Mouse (Mus musculus) CD8-positive naive resting alpha-beta T cell, adult 57 days (primary cell): ENCODE data around the gene Aadacl4. TPM values are rescaled to one million over a fixed set of nuclear protein-coding genes. Genes with fewer than 3 reads are reported as not detected.

Experiments
- total RNA-seq: library from RNA; stranded (reverse); gene quantifications from one replicate; pipeline ENCODE4 v1.2.4, GENCODE M21; 2023

Aadacl4 gene
- total RNA-seq: not detected

DNA sequence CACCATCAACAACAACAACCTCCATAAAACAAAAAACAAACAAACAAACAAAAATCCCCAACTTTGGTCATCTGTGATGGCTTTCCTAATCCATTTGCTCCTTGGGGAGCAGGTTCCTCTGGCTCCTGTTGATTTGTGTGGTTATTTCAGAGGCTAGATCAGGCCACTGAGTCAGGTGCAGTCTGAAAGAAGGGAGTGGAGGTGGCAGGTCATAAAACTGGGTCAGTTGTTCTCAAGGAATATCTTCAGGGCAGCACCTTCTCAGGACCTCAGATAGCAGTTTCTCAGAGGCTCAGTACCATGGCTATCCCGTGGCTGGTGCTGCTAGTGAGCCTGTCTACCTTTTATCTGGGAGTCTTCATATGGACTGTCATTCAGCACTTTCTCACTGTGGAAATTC is at the start of gene Aadacl4:
Gene Aadacl4, plus strand, starts transcription at position 301 of the 400 bp plus-strand sequence.

DNA sequence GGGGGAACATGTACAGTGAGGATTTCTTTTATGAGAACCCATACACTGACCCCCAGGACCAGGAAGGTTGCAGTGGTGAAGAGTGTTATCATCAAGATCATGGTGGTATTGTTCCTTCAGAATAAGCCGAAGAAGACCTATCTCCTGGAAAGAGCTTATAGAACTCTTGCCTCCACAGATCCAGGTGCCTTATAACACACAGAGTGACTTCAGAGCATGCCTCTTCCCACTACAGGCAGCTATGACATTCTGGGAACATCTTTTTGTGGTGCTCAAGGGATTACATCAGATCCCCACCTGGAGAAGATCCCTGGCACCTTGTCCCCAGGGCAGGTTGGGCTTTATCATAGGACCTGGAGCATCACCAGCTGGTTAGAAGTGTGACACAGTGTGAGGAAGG is 48.5 kb upstream of the Aadacl4 start, which contains the start of gene Gm13124:
Gene Gm13124, minus strand, starts transcription at position 101 of the 400 bp plus-strand sequence.

Other genes with a start within 250 kb of the Aadacl4 start
- not detected for gene Pramef20, start 235.8 kb upstream of the Aadacl4 start, total RNA-seq
- not detected for gene Pramef12, start 205.2 kb upstream of the Aadacl4 start, total RNA-seq
- not detected for gene 1700012P22Rik, start 174.9 kb upstream of the Aadacl4 start, total RNA-seq
- gene Gm9944, start 160.4 kb upstream of the Aadacl4 start, total RNA-seq: not detected
- gene Aadacl3, start 150.0 kb upstream of the Aadacl4 start, total RNA-seq: not detected
- gene 9430007A20Rik, start 93.9 kb upstream of the Aadacl4 start, total RNA-seq: not detected
- gene Gm13124, start 48.6 kb upstream of the Aadacl4 start, total RNA-seq: not detected
- gene Gm436, start 72.7 kb downstream of the Aadacl4 start, total RNA-seq: not detected
- not detected for gene Gm13178, start 107.7 kb downstream of the Aadacl4 start, total RNA-seq
- gene Gm438, start 172.9 kb downstream of the Aadacl4 start, total RNA-seq: not detected